Mouse (Mus musculus) erythroblast, embryonic 14.5 days (primary cell): ENCODE results near the gene Nme3.

Experiments used
- GATA1 ChIP-seq: IDR thresholded peaks from 2 replicates; pipeline ENCODE4 v1.6.1; 2012; ENCODE audit warnings: low read length, inconsistent platforms, mixed read lengths
- TAL1 ChIP-seq: IDR thresholded peaks from 3 replicates; pipeline ENCODE4 v1.6.1; 2012; ENCODE audit warnings: low read length, inconsistent platforms, mixed read lengths

DNA sequence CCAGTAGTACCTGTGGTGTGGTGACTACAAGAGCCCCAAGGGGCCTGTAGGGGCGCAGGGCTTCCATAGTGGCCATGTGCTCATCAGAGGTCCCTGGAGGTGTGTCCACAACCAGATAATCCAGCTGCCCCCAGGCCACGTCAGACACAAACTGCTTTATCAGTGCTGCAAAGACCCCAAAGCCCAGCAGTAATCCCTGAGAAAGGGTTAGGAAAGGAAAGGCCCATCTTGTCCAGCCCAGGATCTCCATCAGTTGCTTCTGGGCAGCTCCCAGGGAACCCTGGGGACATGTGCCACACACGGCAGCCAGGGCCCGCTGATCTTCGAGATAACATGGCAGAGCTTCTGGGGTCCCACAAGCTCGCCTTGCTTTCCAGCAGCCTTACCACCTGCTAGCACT, 11.9 kb upstream of the Nme3 start:
- no peak for TF ChIP-seq GATA1
- no peak for TF ChIP-seq TAL1
